Mouse (Mus musculus) neutrophil, adult 83 days (primary cell): ENCODE data around the gene Zfp866. TPM values are rescaled to one million over a fixed set of nuclear protein-coding genes. Genes with fewer than 3 reads are reported as not detected.

Experiments
- total RNA-seq, 2 experiments: library from RNA; stranded (reverse); gene quantifications; one replicate each; pipeline ENCODE4 v1.2.4; 2023

The Zfp866 gene
- 10 to 100 TPM; 12.8 to 14.1 TPM for total RNA-seq

GRCm38 (mm10) chr8:69790773-69791367 is at the start of gene Zfp866, which contains the start of gene Atp13a1:
Gene Zfp866 (minus strand): TSS chr8:69791178.
Gene Atp13a1 (plus strand): TSS chr8:69791163.

DNA sequence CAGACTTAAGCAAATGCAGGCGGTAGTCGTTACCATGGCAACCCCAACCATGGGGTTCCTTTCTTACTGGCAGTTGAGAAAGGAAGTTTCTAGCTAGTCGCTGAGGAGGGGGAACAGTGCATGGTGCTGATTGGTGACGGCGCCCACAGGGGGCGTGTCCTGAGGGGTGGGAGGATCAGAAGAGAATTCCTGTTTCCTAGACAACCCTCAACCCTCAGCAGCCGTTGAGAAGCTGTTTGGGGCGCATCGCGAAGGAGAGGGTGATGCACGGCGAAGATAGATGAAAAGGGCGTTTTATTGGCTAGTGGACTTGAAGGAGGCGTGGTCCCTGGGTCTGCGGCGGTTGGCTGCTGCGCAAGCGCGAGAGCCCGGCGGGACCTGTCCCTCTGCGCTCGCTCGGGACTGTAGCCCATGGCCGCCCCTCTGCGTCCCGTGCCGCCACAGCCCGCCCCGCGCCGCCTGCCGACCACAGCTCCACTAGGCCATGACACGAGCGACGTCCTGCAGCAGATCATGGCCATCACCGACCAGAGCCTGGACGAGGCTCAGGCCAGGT is 41.4 kb upstream of the Zfp866 start, which contains the start of gene Pbx4:
Pbx4 (plus strand) TSS at position 194 of the 556 bp plus-strand sequence.

DNA sequence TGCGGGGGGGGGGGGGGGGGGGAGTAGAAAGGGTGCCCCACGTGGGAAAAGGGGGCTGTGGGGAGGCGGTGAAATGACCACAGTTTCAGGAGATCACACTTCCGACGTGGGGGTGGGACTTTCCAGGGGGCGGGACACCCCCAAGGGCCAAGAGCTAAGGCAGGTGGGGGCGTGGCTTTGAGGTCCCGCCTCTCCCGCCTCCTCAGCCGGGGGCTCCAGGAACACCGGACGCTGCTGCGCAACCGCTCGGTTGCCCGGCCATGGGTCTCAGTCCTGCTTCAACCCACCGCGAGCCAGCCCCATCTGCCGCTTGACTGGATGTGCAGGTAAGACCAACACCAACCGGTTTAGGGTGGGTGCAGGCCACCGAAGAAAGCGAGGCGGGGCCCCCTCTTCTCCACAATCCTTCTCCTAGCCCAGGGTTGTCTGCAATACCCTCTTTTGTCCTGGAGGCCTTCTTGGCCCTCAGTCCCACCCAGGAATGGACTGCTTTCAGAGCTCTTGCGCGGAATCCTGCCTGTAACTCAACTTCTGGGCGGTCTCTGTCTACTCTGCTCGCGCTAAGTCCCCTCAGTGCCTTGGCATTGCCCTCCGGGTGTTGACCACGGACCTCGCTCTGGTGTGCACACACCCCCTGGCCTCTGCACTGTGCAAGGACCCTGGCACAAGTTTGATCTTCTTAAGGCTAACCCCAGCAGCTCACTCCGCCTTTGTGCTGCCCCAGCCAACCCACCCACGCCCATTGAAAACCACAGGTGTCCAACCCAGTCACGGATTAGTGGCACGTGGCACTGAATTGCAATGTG is 31.6 kb upstream of the Zfp866 start, which contains the start of gene Lpar2:
Lpar2 (plus strand) TSS at position 44 of the 806 bp plus-strand sequence.

GRCm38 (mm10) chr8:69808094-69808863 is 17.3 kb upstream of the Zfp866 start, which contains the start of gene Gmip:
Gene Gmip (plus strand): TSS chr8:69808679.

DNA sequence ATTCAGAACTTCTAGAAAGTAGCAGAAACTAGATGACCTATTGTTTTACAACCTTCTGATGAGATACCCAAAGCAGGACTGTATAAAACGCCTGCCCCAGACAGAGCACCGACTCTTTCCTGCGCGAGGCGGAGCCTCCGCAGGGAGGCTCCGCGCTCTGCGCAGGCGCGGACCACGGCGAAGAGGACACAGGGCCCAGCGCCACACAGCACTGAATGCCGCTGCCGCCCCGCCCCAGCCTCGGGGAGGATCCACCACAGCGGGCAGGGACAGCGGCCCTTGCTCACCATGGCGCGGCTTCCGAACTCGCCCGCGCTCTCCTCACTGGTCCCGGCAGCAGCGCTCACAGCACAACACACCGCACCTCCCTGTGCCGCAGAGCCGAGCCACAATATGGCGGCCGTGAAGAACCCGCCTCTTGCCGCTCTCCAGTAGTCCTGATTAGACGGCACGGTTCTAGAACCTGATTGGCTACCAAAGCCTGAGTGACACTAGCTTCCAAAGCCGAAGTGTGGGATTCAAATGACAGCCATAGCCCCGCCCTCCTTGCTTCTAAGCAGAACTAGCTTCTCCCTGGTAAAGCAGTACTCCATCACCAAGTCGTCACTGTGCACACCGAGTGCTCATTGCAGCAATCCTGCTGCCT is 16.4 kb downstream of the Zfp866 start, which contains the start of gene Gm20422:
Gm20422 (minus strand) TSS at position 384 of the 646 bp plus-strand sequence.

GRCm38 (mm10) chr8:69749544-69750454 is 41.2 kb downstream of the Zfp866 start, which contains the start of gene Zfp963:
Gene Zfp963 (minus strand): TSS chr8:69749970.

Other genes starting within 250 kb of the Zfp866 start
- gene Zfp868, start 165.6 kb downstream of the Zfp866 start, total RNA-seq: 10 to 100 TPM; 16.6 to 19.5 TPM
- under 1 TPM; 0.11 to 0.38 TPM for gene Zfp964, start 136.7 kb downstream of the Zfp866 start, total RNA-seq
- 10 to 100 TPM; 15.5 to 16.4 TPM for gene Zfp869, start 80.5 kb downstream of the Zfp866 start, total RNA-seq
- 1 to 10 TPM; 2.7 to 3.5 TPM for gene Zfp963, start 41.2 kb downstream of the Zfp866 start, total RNA-seq
- 1 to 10 TPM in 1 of 2 experiments, not detected in 1; 2.1 TPM for gene Gm20422, start 16.3 kb downstream of the Zfp866 start, total RNA-seq
- gene Atp13a1, start within 50 bp of the Zfp866 start, total RNA-seq: 10 to 100 TPM; 27.9 to 31.3 TPM
- gene Gmip, start 17.5 kb upstream of the Zfp866 start, total RNA-seq: 100 to 1,000 TPM; 362 to 363 TPM
- gene Lpar2, start 31.3 kb upstream of the Zfp866 start, total RNA-seq: 1 to 10 TPM; 3.5 TPM
- 1 to 10 TPM; 1.5 to 2.0 TPM for gene Pbx4, start 41.3 kb upstream of the Zfp866 start, total RNA-seq
- gene Cilp2, start 96.5 kb upstream of the Zfp866 start, total RNA-seq: under 1 TPM in 1 of 2 experiments, not detected in 1; 0.07 TPM
- gene Tssk6, start 111.0 kb upstream of the Zfp866 start, total RNA-seq: 1 to 10 TPM; 1.4 to 2.1 TPM
- gene Ndufa13, start 111.4 kb upstream of the Zfp866 start, total RNA-seq: 10 to 100 TPM; 63.2 to 66.0 TPM
- gene Yjefn3, start 111.5 kb upstream of the Zfp866 start, total RNA-seq: 1 to 10 TPM; 2.5 to 2.9 TPM
- 10 to 100 TPM; 67.2 to 72.4 TPM for gene Gatad2a, start 205.2 kb upstream of the Zfp866 start, total RNA-seq